Mouse (Mus musculus): Measurements from ENCODE around the gene Nudt16l1. TPM values are rescaled to one million over a fixed set of nuclear protein-coding genes. Genes with fewer than 3 reads are reported as not detected.

The Nudt16l1 gene
- total RNA-seq, 1 experiment = 40.0 TPM

DNA sequence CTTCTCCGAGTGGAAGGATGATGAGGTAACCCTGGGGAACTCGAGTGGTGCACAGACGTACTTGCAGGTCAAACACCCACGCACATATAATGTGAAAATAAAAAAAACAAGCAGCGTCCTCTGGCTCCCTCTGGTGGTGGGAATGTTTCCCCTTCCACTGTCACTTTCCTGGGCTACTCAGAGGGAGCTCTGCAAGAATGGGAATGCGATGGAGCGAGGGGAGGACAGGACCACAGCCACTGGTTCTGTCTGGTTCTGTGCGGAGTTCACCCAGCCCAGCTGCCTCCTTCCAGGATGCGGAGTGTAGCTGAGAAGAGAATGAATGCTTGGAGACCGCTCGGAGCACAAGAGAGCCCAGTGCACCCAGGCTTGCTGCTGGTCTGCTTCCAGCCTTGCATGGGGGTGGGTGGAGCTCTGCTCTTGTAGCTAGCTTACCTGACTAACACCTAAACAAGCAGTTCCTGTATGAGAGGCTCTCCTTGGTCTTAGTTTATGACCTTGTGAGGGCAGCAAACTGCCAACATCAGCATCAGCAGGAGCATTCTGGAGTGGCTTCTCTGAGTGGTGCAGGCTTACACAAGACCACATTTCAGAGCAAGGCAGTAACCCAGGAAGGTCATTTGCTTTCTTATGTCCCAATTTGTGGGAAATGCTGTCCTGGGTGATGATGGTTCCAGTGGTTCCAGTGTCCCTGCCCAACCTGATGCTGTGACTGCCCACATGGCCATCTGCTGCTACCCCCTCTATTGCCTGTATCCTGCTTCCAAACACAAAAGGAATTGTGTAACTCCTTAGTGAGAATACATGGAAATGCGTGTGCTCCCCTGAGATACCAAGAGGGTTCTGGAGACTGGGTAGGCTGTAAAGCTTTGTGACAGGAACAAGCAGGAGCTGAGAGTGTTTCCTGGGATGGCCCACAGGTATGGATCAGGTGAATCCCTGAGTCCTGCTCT lies 24.5 kb upstream of the Nudt16l1 start:
- Histone ChIP-seq H3K9ac (ENCODE audit: insufficient read depth, low read depth, low read length, poor library complexity, severe bottlenecking) (no peak overlapping the region), H3K9me3 (ENCODE audit: control insufficient read depth, insufficient read depth, low read depth, low read length) (no peaks in the 10 kb centered on the region), H3K4me3 (ENCODE audit: insufficient read depth in 1 of 2, low read depth in 1 of 2, low read length in 2 of 2, poor library complexity in 1 of 2, severe bottlenecking in 1 of 2) (no peak overlapping the region), H3K27ac (ENCODE audit: insufficient read depth, low read depth, low read length, poor library complexity, severe bottlenecking) (no peak overlapping the region), H3K4me1 (ENCODE audit: control insufficient read depth in 2 of 2, insufficient read depth in 2 of 2, low read length in 2 of 2, poor library complexity in 1 of 2) (peaks cover 0 to 12% of the 10 kb centered on the region in 2 experiments; a peak in 2 of 4 replicates), H3K36me3 (ENCODE audit: control insufficient read depth, insufficient read depth, low read length, poor library complexity, severe bottlenecking) (peaks cover 19% of the 10 kb centered on the region; the same call in 1 of the 2 replicates)
- DNase-seq (ENCODE audit: low read depth, low spot score) = peak; percentile 75
- in situ Hi-C loops (cut with MboI; ENCODE audit: low sequenced_read_pairs in 2 of 2, unreplicated experiment in 2 of 2) = no loop called here
- TF ChIP-seq ZNF384 (IDR thresholded peaks at IDR 0.05; ENCODE audit: low read depth, low read length) (peak; percentile 99), ZC3H11A (IDR thresholded peaks at IDR 0.05; ENCODE audit: borderline replicate concordance, low read depth, low read length) (peak; percentile 20; the same call in 1 of the 2 replicates), HCFC1 (IDR thresholded peaks at IDR 0.05; ENCODE audit: borderline replicate concordance, insufficient read depth, low read length) (no peak)

DNA sequence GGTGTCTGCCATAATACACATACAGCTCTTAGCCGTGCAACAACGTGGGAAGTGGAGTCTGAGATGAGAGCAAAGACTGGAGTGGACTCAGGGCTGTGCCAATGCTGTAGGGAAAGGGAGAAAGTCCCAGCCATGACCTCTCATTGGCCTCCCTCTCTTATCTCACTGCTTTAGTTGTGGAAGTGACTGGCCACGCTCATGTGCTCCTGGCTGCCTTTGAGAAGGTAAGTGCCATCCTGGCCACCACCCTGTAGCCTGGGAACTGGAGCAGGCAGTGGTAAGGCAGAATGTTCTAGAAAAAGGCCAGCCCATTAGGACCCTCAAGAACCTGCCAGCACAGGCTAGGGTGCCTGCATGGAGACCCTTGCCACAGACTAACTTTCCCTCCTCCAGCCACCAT lies 22.6 kb upstream of the Nudt16l1 start:
- in situ Hi-C loops (cut with MboI; ENCODE audit: low sequenced_read_pairs in 2 of 2, unreplicated experiment in 2 of 2) = no loop called here
- H3K36me3 ChIP-seq (ENCODE audit: control insufficient read depth, insufficient read depth, low read length, poor library complexity, severe bottlenecking) = peaks cover 13% of the 10 kb centered on the region; the same call in 1 of the 2 replicates
- H3K4me3 ChIP-seq (ENCODE audit: insufficient read depth in 1 of 2, low read depth in 1 of 2, low read length in 2 of 2, poor library complexity in 1 of 2, severe bottlenecking in 1 of 2) = no peak overlapping the region
- H3K9ac ChIP-seq (ENCODE audit: insufficient read depth, low read depth, low read length, poor library complexity, severe bottlenecking) = no peak overlapping the region
- no peaks in the 10 kb centered on the region for H3K9me3 ChIP-seq (ENCODE audit: control insufficient read depth, insufficient read depth, low read depth, low read length)
- TF ChIP-seq ZC3H11A (IDR thresholded peaks at IDR 0.05; ENCODE audit: borderline replicate concordance, low read depth, low read length) (no peak), HCFC1 (IDR thresholded peaks at IDR 0.05; ENCODE audit: borderline replicate concordance, insufficient read depth, low read length) (no peak), ZNF384 (IDR thresholded peaks at IDR 0.05; ENCODE audit: low read depth, low read length) (no peak), MAFK (IDR thresholded peaks at IDR 0.05; ENCODE audit: insufficient read depth, low read depth, low read length) (no peak), CHD2 (IDR thresholded peaks at IDR 0.05; ENCODE audit: low read depth, low read length) (no peak)
- no peak for DNase-seq (ENCODE audit: low read depth, low spot score)
- H3K27ac ChIP-seq (ENCODE audit: insufficient read depth, low read depth, low read length, poor library complexity, severe bottlenecking) = no peak overlapping the region
- H3K4me1 ChIP-seq (ENCODE audit: control insufficient read depth in 2 of 2, insufficient read depth in 2 of 2, low read length in 2 of 2, poor library complexity in 1 of 2) = peaks cover 0 to 12% of the 10 kb centered on the region in 2 experiments; a peak in 2 of 4 replicates

DNA sequence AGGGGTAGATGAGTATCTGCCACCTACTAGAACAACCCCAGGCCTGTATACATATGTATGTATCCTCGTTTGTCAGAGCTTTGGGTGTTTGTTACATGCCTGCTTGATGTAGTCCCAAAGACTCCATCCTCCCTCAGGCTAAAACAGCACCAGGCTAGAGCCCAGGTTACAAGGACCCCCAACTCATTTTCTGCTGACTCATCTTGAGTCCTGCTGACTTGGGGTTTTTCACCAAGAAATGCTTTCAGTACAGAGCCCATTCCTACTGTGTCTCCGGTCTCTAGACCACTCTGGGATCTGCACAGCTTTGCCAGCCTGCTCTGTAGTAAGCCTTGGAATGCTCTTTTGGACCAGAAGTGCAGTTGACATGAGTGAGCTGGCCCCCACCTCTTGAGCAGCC lies 22.0 kb upstream of the Nudt16l1 start:
- H3K9me3 ChIP-seq (ENCODE audit: control insufficient read depth, insufficient read depth, low read depth, low read length) = no peaks in the 10 kb centered on the region
- peaks cover 12% of the 10 kb centered on the region; the same call in 1 of the 2 replicates for H3K36me3 ChIP-seq (ENCODE audit: control insufficient read depth, insufficient read depth, low read length, poor library complexity, severe bottlenecking)
- H3K9ac ChIP-seq (ENCODE audit: insufficient read depth, low read depth, low read length, poor library complexity, severe bottlenecking) = no peak overlapping the region
- no peak overlapping the region for H3K4me3 ChIP-seq (ENCODE audit: insufficient read depth in 1 of 2, low read depth in 1 of 2, low read length in 2 of 2, poor library complexity in 1 of 2, severe bottlenecking in 1 of 2)
- in situ Hi-C loops (cut with MboI; ENCODE audit: low sequenced_read_pairs in 2 of 2, unreplicated experiment in 2 of 2) = no loop called here
- DNase-seq (ENCODE audit: low read depth, low spot score) = no peak
- TF ChIP-seq MAFK (IDR thresholded peaks at IDR 0.05; ENCODE audit: insufficient read depth, low read depth, low read length) = peak; percentile 91
- TF ChIP-seq HCFC1 (IDR thresholded peaks at IDR 0.05; ENCODE audit: borderline replicate concordance, insufficient read depth, low read length) = no peak
- H3K4me1 ChIP-seq (ENCODE audit: control insufficient read depth in 2 of 2, insufficient read depth in 2 of 2, low read length in 2 of 2, poor library complexity in 1 of 2) = peaks cover 0 to 12% of the 10 kb centered on the region in 2 experiments; a peak in 2 of 4 replicates
- H3K27ac ChIP-seq (ENCODE audit: insufficient read depth, low read depth, low read length, poor library complexity, severe bottlenecking) = no peak overlapping the region

DNA sequence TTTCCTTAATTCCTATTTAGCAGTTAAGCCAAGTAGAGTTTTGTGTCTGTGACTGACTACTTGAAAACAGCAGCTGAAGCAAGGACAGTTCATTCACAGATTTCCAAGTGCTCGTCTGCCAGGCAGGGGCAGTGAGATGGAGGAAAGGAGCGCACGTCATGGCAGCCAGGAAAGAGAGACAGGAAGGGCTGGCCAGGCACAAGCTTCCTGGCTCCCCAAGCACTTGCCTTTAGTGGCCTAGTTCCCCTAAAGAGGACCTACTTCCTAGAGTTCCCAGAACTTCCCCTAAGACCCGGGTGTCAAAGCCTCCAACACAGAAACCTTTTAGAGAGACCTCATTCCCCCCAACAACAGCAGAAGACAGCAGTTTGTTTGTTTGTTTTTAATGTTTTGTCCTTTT lies 18.0 kb upstream of the Nudt16l1 start:
- no peak for TF ChIP-seq ZC3H11A (IDR thresholded peaks at IDR 0.05; ENCODE audit: borderline replicate concordance, low read depth, low read length)
- no peak for TF ChIP-seq MAFK (IDR thresholded peaks at IDR 0.05; ENCODE audit: insufficient read depth, low read depth, low read length)
- no peak for TF ChIP-seq ZNF384 (IDR thresholded peaks at IDR 0.05; ENCODE audit: low read depth, low read length)
- TF ChIP-seq HCFC1 (IDR thresholded peaks at IDR 0.05; ENCODE audit: borderline replicate concordance, insufficient read depth, low read length) = no peak
- TF ChIP-seq CHD2 (IDR thresholded peaks at IDR 0.05; ENCODE audit: low read depth, low read length) = no peak
- H3K4me3 ChIP-seq (ENCODE audit: insufficient read depth in 1 of 2, low read depth in 1 of 2, low read length in 2 of 2, poor library complexity in 1 of 2, severe bottlenecking in 1 of 2) = no peak overlapping the region

More for the DNA sequence above, 18.0 kb upstream of the Nudt16l1 start:
- Histone ChIP-seq H3K9ac (ENCODE audit: insufficient read depth, low read depth, low read length, poor library complexity, severe bottlenecking) (no peak overlapping the region), H3K36me3 (ENCODE audit: control insufficient read depth, insufficient read depth, low read length, poor library complexity, severe bottlenecking) (peaks cover 22% of the 10 kb centered on the region; the same call in 1 of the 2 replicates), H3K9me3 (ENCODE audit: control insufficient read depth, insufficient read depth, low read depth, low read length) (no peaks in the 10 kb centered on the region), H3K4me1 (ENCODE audit: control insufficient read depth in 2 of 2, insufficient read depth in 2 of 2, low read length in 2 of 2, poor library complexity in 1 of 2) (peaks cover 0 to 6% of the 10 kb centered on the region in 2 experiments; a peak in 1 of 4 replicates), H3K27ac (ENCODE audit: insufficient read depth, low read depth, low read length, poor library complexity, severe bottlenecking) (no peak overlapping the region)
- in situ Hi-C loops (cut with MboI; ENCODE audit: low sequenced_read_pairs in 2 of 2, unreplicated experiment in 2 of 2) = no loop called here
- DNase-seq (ENCODE audit: low read depth, low spot score) = no peak

Data from ES-E14 (cell line).